Mouse (Mus musculus): ENCODE measurements around the gene Rps27l. TPM values are rescaled to one million over a fixed set of nuclear protein-coding genes. Genes with fewer than 3 reads are reported as not detected.

The Rps27l gene
- 477 and 567 TPM in 2 replicates for polyA plus RNA-seq (2015; fragmentation: Nextera tagmentation; extraction: Ambion mirVana)

DNA sequence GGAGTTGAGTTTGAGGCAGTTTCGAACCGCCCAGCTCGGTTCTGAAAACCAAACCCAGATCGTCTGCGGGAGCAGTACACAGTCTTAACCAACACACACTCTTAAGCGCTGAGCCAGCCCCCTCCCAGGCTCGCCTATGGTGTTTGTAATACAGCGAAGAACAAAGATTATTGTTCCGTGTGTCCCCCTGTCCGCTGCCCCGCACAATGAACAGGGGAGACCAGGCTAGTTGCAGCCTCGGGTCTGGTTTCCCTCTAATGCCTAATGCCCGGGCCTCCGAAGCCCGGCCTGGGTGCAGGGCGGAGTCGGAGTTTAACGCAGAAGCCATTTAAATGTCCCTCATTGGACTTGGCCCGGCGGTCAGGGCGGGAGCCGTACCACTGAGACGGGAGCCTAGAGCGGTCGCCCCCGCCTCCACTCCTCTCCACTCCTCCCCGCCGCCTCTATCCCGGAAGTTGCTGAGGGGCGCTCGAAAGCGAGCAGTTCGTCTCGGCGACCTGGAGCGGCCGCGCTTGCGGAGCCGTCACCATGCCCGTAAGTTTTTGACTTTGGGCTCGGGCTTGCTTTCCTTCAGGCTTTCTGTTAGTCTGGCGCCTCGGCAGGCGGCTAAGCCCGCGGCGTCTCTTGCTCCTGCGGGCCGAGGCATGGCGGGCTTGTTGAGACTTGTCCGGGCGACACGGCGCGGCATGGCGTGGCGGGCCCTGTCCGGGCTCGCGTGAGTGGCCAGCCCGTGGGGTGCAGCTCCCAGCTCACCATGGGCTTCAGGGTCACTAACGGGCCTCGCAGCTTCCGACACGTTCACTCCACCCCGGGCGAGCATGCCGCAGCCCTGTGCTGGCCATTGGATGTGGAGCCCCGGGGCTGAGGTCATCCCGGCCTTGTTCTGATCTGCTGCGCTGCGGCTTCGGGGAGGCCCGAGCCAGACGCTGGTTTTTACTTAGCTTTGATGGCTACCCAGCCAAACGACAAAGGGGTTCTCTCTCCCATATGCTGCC lies at the start of gene Rps27l:
Gene Rps27l, plus strand, starts transcription at position 440 of the 995 bp plus-strand sequence.

DNA sequence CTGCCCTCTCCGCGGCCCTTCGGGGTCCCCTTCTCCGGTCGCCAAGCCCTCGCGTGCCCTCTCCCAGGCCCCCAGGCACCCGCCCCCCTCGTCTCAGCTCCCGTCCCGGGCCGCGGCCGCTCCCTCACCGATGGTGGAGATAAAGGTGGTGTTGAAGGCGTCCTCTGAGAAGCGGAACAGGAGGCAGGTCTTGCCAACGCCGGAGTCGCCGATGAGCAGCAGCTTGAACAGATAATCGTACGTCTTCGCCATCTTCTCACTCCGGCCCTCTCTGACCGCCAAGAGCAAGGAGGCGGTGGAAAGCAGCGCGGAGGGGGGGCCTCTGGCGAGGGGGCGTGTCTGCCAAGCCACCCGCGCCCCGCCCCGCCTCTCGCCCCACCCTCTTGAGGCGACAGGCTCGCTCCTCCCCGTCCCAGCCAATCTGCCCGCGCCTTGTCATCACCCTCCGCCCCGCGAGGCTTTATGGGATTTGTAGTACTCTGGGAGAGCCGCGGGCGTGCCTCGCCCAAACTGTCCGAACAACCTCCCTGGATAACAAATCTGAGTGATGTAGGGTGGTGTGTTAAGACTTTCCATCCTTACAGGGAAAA lies 26.4 kb upstream of the Rps27l start, which contains the start of gene Rab8b:
Gene Rab8b, minus strand, starts transcription at position 306 of the 590 bp plus-strand sequence.

DNA sequence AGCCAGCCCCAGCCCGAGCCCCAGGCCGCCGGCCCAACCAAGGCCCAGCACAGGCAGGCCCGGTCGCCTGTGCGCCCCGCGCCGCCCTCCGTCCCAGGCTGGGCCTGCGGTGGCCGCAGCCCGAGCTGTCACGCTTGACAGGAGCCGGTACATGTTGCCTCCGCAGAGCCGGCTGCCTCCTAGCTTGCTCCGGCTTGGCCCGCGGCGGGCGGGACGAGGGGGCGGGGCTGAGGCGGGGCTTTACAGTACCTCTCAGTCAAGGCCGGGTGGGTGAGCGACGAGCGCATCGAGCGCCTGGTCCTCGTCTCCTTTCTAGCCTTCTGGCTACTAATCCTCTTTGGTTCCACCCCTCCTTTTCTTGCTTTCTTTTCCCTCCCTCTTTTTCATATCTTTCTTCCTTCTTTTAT lies 29.4 kb downstream of the Rps27l start, which contains the start of gene Lactb:
Gene Lactb, minus strand, starts transcription at position 246 of the 407 bp plus-strand sequence.

Other genes starting within 250 kb of the Rps27l start
- 0.05 and 0.54 TPM in 2 replicates for gene Car12, start 232.4 kb upstream of the Rps27l start, polyA plus RNA-seq (2015; fragmentation: Nextera tagmentation; extraction: Ambion mirVana)
- gene Aph1b, start 150.6 kb upstream of the Rps27l start, polyA plus RNA-seq (2015; fragmentation: Nextera tagmentation; extraction: Ambion mirVana) = 2.5 and 2.9 TPM in 2 replicates
- gene Gm10647, start 149.0 kb upstream of the Rps27l start, polyA plus RNA-seq (2015; fragmentation: Nextera tagmentation; extraction: Ambion mirVana) = 0.09 and 0.24 TPM in 2 replicates
- gene Aph1c, start 111.4 kb upstream of the Rps27l start, polyA plus RNA-seq (2015; fragmentation: Nextera tagmentation; extraction: Ambion mirVana) = 1.5 and 2.1 TPM in 2 replicates
- gene Rab8b, start 26.4 kb upstream of the Rps27l start, polyA plus RNA-seq (2015; fragmentation: Nextera tagmentation; extraction: Ambion mirVana) = 10.9 and 11.2 TPM in 2 replicates
- gene Lactb, start 29.4 kb downstream of the Rps27l start, polyA plus RNA-seq (2015; fragmentation: Nextera tagmentation; extraction: Ambion mirVana) = 9.1 and 9.6 TPM in 2 replicates
- gene Tpm1, start 103.3 kb downstream of the Rps27l start, polyA plus RNA-seq (2015; fragmentation: Nextera tagmentation; extraction: Ambion mirVana) = 12,607 and 12,654 TPM in 2 replicates

Data from skeletal muscle tissue, postnatal 0 days (tissue).